Mouse (Mus musculus): ENCODE data around the gene Olfr821.
"Not testable (repeated sequence)": the region's sequence is repeated elsewhere in the genome, so short reads cannot be mapped to it uniquely, and the experiment has no call there.

The Olfr821 gene

GRCm38 (mm10) chr10:130030048-130030447, at the start of gene Olfr821:
Gene Olfr821 (plus strand): TSS chr10:130030348.
- no peak for DNase-seq (ENCODE audit: low spot score in 2 of 2)

GRCm38 (mm10) chr10:129981867-129982266, 48.3 kb upstream of the Olfr821 start:
- DNase-seq (ENCODE audit: low spot score in 2 of 2): not testable (repeated sequence)

- DNase-seq (ENCODE audit: low spot score in 2 of 2): not testable (repeated sequence)
Measured at GRCm38 (mm10) chr10:129984962-129985361, 45.2 kb upstream of the Olfr821 start, which contains the start of gene Gm10310. Gene Gm10310 (minus strand): TSS chr10:129985062.

- DNase-seq (ENCODE audit: low spot score in 2 of 2): not testable (repeated sequence)
Measured at GRCm38 (mm10) chr10:130004104-130004503, 26.0 kb upstream of the Olfr821 start.

- DNase-seq (ENCODE audit: low spot score in 2 of 2): not testable (repeated sequence)
Measured at GRCm38 (mm10) chr10:130005366-130005765, 24.8 kb upstream of the Olfr821 start.

- DNase-seq (ENCODE audit: low spot score in 2 of 2): no peak
Measured at GRCm38 (mm10) chr10:130012321-130012720, 17.8 kb upstream of the Olfr821 start, which contains the start of gene Olfr820. Gene Olfr820 (plus strand): TSS chr10:130012621.

GRCm38 (mm10) chr10:130037096-130037495, 6.9 kb downstream of the Olfr821 start:
- DNase-seq (ENCODE audit: low spot score in 2 of 2): no peak

GRCm38 (mm10) chr10:130070910-130071309, 40.8 kb downstream of the Olfr821 start, which contains the start of gene Olfr822:
Gene Olfr822 (plus strand): TSS chr10:130071210.
- no peak for DNase-seq (ENCODE audit: low spot score in 2 of 2)

Data from thymus, postnatal 10 days (tissue).